Mouse (Mus musculus) v-Abl transformed pro-B cells (cell line): ENCODE data around the gene Rita1.

Experiments used
- in situ Hi-C, 2 experiments: fragments of 400-800 bp; cut with MboI; formaldehyde crosslinking; loops; one replicate each; pipeline ENCODE4 v1.15.1; 2025; ENCODE audit not compliant: unreplicated experiment in 2 of 2

The Rita1 gene

DNA sequence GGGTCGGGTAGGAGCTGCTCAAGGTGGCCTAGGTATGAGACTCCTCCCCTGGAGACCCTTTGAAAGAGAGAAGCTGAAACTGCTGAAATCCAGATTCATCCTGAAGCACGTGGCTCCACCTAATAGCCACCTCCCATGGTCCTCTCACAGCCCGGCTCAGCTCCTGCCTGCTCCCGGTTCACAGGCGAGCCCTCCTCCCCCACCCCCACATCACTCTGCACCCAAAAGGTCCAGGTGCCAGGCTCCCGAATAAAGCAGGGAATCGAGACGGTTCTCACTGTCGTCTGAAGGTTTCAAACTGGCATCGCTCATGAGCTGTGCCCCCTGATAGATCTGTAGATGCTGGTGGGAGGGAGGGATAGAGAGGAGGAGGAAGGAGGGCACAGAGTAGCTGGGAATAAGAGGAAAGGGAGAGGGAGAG, 7.1 kb downstream of the Rita1 start:
- in situ Hi-C loops = loop anchor here (5.0 to 25.0 kb wide), 4 partner anchors 100 to 480 kb away; partner anchors contain the start of gene Plbd2 (in 2 of the 2)

DNA sequence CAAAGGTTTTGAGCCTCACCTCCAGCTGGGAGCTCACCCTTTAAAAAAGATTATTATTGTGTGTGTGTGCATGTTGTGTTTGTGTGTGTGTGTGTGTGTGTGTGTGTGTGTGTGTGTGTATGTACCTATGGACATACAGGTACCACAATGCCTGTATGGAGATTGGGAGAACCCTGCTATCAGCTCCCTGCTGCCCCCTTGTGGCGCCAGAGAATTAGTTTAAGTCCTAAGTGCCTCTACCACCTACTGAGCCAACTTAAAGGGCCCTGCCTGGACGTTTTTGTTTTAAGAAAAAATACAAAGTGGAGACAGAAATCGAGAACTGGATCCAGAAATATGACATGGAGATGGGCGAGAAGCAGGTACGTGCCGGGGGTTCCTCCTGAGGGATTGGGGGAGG, 7.5 kb downstream of the Rita1 start:
- in situ Hi-C loops = loop anchor here (5.0 to 25.0 kb wide), 4 partner anchors 100 to 480 kb away; partner anchors contain the start of gene Plbd2 (in 2 of the 2)

DNA sequence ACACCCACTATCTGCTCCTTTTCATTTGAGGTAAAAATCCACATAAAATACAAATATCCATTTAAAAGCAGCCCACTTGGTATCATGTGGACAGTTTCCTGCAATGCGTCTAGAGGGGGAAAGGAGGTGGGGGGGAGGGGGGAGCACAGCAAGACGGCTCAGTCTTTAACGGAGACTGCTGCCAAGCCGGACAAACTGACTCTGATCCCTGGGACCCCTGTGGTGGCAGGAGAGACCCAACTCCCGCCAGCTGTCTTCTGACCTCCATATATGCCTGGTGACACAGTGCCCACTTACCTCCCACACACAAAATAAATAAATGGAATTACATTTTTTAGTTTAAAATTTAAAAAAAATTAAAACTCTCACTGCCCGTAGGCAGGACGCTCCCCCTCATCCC, 8.9 kb downstream of the Rita1 start:
- in situ Hi-C loops = loop anchor here (10.0 to 25.0 kb wide), 3 partner anchors 99 to 479 kb away; partner anchors contain the start of gene Plbd2 (in 1 of the 2)

DNA sequence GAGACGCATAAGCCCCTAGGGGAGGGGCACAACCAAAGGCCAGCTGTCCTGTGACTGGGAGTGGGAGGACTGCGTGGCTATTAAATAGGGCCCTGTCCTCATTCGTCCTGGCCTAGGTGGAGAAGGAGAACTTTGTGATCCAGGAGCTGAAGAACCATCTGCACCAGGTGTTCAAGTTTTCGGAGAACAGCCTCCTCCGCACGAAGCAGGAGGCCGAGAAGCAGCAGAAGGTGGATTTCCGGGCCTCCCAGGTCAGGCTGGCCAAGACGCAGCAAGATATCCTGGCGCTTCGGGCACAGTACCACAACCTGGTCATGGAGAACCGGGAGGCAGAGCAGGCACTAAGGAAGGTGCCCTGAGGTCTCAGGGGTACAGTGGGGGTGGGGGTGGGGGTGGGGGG, 10.2 kb downstream of the Rita1 start:
- in situ Hi-C loops = loop anchor here (10.0 to 25.0 kb wide), 3 partner anchors 97 to 477 kb away; partner anchors contain the start of gene Plbd2 (in 1 of the 2)

DNA sequence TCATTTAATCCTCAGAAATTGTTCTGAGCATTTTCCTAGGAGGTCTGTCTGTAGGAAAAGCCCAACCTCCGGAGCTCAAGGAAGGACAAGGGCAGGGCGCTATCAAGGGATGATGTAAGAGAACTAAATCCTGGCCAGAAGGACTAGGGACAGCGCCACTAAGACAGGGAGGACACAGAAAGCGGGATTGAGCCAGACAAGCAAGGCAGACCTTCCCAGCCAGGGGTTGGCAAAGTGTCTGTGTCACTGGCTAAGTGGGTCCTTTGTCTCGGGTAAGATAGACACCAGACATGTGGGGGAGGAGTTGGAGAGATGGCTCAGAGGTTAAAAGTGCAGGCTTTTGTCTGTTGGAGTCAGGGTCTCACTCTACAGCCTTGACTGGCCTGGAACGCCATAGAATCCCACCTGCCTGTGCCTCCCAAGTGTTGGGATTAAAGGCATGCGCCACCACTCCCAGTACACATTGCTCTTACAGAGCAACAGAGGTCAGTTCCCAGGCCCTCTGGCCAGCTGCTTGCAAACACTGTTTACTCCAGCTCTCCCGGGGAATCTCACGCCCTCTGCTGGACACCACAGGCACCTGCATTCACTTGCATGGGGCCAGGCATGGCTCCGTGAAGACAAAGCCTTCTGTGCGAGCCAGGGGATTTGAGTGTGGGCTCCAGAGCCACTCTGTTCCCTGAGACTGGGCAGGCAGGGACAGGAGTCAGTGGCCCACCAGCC, 11.3 kb downstream of the Rita1 start:
- in situ Hi-C loops = loop anchor here (10.0 to 25.0 kb wide), 3 partner anchors 96 to 476 kb away; partner anchors contain the start of gene Plbd2 (in 1 of the 2)

DNA sequence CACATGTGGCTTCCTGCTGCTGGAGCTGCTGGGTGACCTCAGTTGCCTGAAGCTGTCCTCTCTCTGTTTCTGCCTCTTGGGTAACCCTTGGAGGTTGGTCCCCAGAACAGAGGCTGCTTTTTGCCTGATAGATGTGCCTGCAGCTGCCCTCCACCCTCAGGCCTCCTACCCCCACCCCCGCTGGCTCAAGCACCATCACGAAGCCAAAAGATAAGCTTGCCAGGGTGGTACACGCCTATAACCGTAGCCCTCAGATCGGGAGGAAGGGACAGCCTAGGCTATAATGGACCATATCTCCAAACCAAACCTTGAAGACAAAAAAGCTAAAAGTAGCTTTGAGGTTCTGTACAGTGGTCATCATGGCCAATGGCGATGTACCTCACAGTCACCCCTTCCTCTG, 12.8 kb downstream of the Rita1 start:
- in situ Hi-C loops = loop anchor here (10.0 to 25.0 kb wide), 3 partner anchors 95 to 475 kb away; partner anchors contain the start of gene Plbd2 (in 1 of the 2)

DNA sequence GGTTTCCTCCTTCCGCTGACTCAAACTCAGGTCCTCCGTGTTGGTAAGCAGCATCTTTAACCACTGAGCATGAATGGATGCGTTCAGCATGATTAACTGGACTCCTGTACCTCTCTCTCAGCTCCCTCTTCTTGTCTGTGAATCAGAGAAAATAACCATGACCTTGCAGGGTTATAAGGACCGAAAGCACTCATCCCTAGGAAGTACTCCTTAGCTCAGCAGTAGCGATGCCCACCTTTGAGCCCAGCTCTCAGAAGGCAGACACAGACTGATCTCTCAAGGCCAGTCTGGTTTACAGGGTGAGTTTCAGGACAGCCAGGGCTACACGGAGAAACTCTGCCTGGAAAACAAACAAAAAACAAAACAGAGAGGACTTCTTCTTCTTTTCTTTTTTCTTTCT, 17.9 kb downstream of the Rita1 start:
- in situ Hi-C loops = no loop called here

DNA sequence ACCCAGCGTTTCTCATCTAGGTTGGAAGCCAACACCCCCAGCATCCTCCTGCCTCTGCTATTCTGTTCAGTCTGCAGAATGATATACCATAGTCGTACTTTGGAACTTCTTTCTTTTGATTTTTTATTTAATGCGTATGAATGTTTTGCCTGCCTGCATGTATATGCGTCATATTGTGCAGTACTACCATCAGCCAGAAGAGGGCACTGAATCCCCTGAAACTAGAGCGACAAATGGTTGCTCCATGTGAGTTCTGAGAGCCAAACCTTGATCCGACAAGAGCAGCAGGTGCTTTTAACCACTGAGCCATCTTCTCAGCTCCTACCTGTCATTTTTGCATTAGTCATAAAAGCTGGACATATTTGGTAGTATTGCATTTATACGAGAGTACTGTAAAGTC, 20.2 kb downstream of the Rita1 start:
- in situ Hi-C loops = no loop called here

DNA sequence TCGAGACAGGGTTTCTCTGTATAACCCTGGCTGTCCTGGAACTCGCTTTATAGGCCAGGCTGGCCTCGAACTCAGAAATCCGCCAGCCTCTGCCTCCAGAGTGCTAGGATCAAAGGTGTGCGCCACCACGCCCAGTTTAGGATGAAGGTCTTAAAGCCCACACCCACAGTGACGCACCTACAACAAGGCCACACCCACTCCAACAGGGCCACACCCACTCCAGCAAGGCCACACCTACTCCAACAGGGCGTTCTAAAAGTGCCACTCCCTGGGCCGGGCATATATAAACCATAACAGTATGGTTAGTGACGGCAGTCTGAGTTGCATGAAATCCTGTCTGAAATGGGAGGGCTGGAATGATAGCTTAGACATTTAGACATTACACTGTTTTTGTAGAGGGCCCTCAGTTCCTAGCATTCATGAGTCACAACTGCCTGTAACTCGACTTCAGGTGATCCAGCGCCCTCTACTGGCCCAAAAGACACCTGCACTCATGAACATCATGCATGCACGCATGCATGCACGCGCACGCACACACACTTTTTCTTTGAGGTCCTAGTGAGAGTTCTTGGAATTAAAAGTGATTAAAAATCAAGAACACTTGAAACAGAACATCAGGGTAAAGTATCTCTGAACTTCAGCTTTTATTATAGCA, 21.9 kb downstream of the Rita1 start:
- in situ Hi-C loops = no loop called here

DNA sequence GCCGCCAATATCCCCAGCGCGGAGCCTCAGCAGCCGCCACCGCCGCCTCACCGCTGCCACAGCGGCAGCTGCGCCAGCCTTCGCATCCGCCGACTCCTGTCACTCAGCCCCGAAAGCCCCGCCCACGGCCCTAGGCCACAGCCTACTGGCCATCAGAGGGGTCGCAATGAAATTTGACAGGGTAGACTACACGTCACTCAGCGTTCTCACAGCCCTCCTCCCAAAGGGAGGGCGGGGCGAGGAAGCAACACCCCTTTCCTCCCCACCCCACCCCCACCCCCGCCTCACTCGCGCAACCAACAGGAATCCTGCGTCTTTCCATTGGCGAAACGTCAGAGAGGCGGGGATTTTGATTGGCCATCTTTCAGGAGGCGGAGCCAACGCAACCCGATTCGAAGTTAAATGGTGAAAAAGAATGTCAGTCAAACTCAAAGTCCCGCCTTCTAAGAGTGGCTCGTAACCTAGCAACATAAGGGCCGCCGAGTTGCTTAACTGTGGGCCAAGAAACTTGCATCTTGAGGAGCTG, 23.8 kb downstream of the Rita1 start, which contains the start of the genes Tpcn1 and Iqcd:
TSS of gene Tpcn1 (minus strand) at position 105 of the 526 bp plus-strand sequence.
TSS of gene Iqcd (plus strand) at position 448 of the 526 bp plus-strand sequence.
- in situ Hi-C loops = loop anchor here in 1 of 2 experiments (5.0 kb wide), 1 partner anchor 61 kb away; no protein-coding TSS in a partner anchor

DNA sequence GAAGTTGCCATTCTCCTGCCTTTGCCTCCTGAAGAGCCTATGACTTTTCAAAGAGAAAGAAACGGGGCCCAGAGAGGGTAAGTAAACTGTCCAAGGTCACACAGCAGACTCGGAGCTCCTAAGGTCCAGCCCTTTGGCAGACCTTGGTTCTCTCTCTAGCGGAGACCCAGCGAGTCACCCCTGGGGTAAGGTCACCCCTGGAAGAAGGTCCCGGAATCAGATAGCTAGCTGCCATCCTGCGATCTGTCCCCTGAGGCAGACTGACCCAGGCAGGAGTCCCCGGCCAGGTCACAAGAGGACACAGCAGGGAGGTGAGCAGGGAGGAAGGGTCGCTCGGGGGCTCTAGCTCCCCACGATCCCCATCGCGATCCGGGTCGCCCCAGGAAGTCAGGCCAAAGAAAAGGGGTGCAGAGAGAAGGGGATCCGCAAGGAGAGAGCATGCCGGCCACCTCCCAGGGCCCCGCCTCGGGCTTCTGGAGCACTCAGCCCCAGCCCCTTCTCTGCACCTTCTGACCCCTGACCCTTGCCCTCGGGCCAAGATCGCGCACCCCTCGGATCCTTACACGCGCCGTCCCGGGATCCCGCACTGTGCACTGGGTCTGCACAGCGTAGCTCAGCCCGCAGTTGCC, 24.3 kb downstream of the Rita1 start:
- in situ Hi-C loops = loop anchor here in 1 of 2 experiments (5.0 kb wide), 1 partner anchor 61 kb away; no protein-coding TSS in a partner anchor

DNA sequence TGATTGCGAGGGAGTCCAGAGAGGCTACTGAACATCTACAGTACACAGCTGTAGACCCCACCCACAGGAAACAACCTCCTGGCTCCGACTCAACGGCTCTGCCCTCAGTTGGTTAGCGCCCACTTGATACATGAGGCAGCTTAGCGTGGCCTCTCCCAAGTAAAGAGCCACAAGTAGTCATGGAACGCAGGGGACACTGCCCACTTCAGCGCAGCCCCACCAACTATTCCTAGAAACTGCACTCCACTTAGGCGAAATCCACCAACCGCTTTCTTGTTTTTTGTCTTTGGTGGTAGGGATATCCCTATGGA, 24.8 kb downstream of the Rita1 start:
- in situ Hi-C loops = loop anchor here in 1 of 2 experiments (5.0 kb wide), 1 partner anchor 60 kb away; no protein-coding TSS in a partner anchor

DNA sequence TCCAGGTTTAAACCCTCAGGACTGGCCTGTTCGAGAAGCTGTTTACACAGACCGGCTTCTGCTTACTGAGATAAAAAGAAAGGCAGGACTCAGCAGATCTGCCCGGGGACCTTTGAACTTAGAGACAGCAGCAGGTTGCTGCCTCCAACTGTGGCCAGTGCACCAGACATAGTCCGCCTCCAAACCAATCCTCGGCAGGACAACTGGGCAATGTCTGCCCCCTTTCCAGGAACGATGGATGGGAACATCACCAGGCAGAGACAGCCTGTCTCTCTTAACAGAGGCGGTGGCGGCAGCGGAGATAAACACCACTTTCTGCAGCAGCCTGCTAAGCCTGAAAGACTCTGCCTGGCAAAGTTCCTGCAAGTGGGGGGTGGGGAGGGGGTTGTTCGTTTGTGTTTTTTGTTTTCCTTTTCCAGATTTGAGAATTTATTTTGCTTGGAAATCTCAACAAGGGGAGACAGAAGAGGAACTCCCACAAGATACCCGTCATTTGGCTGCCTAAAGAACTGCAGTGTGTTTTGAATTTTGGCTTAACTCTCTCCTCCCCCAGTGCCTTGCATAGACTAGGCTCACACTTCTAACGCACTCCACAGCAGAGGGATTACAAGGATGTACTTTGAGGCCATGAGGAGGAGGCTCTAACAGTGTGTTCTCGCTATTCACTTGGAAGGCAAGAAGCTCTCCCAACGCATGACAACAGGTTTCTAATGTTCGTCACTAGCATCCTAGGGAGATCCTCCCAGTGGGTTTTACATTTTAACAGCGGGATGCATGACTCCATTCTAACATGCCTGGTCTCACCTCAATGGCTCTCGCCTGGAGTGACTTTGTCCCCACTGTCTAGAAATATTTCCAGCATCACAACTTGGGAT, 25.4 kb downstream of the Rita1 start:
- in situ Hi-C loops = loop anchor here in 1 of 2 experiments (5.0 kb wide), 1 partner anchor 60 kb away; no protein-coding TSS in a partner anchor

DNA sequence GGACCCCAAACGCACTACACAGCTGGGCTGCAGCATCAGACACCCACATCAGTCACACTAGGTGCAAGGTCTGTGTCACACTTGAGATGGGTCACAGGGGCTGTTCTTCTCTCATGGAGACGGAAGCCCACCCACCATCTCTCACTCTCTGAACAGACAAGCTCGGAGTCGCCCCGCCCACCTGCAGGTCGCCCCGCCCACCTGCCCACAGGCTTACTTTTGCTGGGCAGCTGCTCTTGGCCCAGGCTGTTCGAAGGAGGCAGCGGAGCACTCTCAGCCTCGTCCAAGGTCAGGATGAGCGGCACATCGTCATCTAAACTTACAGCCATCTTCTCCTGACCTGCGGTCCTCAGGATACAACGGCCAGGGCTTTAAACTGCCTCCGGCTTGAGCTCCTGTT, 27.4 kb downstream of the Rita1 start:
- in situ Hi-C loops = loop anchor here in 1 of 2 experiments (5.0 kb wide), 1 partner anchor 58 kb away; no protein-coding TSS in a partner anchor

DNA sequence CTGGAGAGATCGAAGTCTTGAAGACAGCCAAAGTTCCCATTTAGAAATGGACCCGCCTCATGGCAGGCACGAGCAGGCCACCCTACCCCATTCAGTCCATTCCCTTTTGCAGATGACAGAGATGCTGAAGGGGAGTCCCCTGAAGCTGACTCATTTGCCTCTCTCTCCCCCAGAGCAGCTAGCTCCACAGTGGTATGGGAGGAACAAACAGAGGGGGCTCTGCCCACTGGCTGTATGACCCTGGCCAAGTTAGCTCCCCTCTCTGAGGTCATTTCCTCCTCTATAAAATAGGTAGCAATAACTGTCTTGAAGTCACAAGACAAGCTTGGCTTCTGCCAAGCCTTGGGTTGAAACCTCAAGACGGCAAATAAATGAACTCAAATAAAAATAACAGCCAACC, 28.9 kb downstream of the Rita1 start:
- in situ Hi-C loops = no loop called here

DNA sequence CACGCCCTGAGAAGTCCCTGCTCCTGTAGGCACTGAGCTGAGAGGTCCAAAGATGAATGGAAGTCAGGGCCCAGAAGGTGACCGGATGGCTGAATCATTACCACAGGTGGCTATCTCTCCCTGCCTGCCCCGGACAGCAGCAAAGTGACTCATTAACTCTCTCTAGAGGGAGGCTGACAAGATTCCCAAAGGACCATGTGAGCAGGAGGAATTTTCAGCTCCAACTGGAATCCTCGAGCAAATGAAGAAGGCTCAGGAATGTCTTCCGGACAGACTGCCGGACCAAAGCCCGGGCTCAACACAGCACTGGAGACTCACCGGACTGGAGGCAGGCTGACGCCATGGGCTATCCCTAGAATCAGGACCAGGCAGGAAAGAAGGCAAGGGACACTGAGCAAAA, 30.4 kb downstream of the Rita1 start:
- in situ Hi-C loops = no loop called here

DNA sequence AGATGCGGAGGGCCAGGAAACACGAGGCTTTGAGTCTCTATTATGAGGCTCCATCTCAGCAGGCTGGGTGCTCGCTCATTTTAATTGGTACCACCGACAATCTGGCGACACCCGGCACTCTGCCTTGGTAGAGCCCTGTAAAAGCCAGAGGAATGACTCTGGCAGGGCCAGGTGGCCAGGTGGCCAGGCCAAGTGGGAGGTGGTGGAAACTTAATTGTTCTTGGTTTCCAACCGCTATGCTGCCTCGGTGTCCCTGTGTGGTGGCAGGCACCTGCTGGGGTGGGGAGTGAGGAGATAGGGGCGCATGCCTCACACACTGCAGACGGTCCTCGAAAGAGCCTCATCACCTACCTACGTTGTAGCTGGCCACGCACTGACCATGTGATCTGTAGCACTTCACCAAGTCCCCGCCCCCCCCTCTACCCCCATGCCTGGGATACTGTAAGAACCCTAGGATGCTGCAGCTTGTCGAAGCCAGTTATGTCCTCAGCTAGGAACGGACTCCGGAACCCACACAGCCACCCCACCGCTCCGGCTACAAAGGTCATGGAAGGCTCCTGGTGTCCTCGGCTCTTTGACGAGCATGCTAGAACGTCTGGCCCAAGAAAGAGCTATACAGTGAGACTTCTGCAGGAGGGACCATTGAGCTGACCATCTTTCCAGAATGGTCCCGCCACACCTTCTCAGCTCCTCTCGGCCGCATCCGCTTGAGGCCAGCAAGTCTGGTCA, 32.3 kb downstream of the Rita1 start:
- in situ Hi-C loops = loop anchor here in 1 of 2 experiments (5.0 kb wide), 1 partner anchor 53 kb away; no protein-coding TSS in a partner anchor

DNA sequence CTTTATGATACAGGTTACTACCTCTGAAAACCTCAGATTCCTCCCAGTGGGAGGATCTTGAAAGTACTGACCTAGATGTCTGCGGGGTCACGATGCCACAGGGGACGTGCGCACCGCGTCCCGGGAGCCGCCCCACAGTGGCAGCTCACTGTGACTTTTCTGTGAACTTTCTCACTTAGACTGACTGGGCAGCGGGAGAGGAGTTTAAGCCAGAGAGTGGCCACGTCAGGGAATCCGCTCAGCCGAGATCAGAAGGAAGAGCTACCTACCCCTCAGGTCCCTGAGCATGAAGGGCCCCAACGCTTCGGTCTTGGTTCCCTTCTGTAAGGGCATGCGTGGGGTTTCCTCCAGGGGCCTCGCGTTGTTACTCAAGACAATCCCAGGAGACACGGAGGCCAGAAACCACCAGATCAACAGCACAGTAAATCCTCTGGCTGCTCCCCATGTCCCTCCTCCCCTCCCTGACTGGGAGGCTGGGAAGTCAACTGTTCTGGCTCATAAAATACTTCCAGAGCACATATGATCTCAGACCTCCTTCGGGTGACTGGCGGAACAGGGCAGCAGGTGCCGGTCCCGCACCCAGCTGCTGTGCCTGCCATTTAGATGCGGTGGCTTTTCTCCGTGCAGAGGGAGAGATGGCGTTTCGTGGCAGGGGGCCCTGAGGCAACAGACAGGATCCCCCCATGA, 33.0 kb downstream of the Rita1 start:
- in situ Hi-C loops = loop anchor here in 1 of 2 experiments (5.0 kb wide), 1 partner anchor 52 kb away; no protein-coding TSS in a partner anchor
